Mouse (Mus musculus) embryonic fibroblast, embryonic 13.5 days (primary cell): Measurements from ENCODE around the gene Pphln1.

ENCODE experiments used
- CTCF ChIP-seq: IDR thresholded peaks from 2 replicates; pipeline ENCODE4 v1.5.1; 2011; ENCODE audit warnings: mild to moderate bottlenecking, control low read depth, low read length, moderate library complexity, borderline replicate concordance; ENCODE audit not compliant: insufficient read depth
- POLR2A ChIP-seq: IDR thresholded peaks from 2 replicates; pipeline ENCODE4 v1.6.1; 2011; ENCODE audit warnings: low read depth, mild to moderate bottlenecking, control low read depth, low read length, moderate library complexity

DNA sequence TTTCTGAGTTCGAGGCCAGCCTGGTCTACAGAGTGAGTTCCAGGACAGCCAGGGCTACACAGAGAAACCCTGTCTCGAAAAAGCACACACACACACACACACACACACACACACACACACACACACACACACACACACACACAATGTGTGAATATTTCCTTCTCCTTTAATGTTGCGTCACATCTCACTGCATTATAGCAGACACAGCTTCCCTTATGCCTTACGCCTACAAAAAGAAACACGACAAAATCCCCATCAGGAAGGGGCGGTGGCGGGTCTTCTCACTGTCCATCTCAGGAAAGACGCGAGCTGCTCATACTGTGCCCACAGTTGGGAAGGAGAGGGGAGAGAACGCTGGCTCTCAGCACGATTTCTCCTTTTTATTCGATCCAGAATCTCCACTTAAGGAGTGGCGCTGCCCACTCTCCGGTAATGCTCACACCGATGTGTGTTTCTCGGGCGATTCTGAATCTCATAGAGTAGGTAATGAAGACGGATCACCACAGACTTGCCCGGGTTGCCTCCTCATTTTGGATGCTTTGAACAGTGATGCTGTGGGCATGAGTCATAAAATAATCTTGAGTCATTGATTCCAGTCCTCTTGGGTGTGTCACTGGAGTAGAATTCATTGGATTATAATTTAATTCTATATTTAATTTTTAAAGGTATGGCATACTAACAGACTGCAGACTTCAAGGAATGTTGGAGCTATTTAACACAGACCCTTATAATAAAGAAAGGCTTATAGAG lies 39.6 kb upstream of the Pphln1 start:
- TF ChIP-seq CTCF: no peak
- TF ChIP-seq POLR2A: no peak
